Mouse (Mus musculus): ENCODE data around the gene Son.

GRCm38 (mm10) chr16:91658471-91658870 is 11.2 kb downstream of the Son start:
- TF ChIP-seq POLR2A (IDR thresholded peaks at IDR 0.05; ENCODE audit: insufficient read depth, low read depth, low read length) = no peak
- TF ChIP-seq CTCF (IDR thresholded peaks at IDR 0.05; ENCODE audit: insufficient read depth, low read depth, low read length) = no peak

Measured in olfactory bulb, adult 2 months (tissue).